Mouse (Mus musculus): Measurements from ENCODE around the gene Hist2h2ab. TPM values are rescaled to one million over a fixed set of nuclear protein-coding genes. Genes with fewer than 3 reads are reported as not detected.

Hist2h2ab gene
- total and polyA plus RNA-seq, 3 experiments: 0.72 to 234 TPM; not detected in 1

GRCm38 (mm10) chr3:96230910-96231757, 11.5 kb downstream of the Hist2h2ab start:
- peak; percentile 60 for DNase-seq (ENCODE audit: low read depth, low spot score)
- Histone ChIP-seq H3K4me1 (ENCODE audit: control insufficient read depth in 1 of 2, insufficient read depth in 2 of 2, low read length in 2 of 2) (peaks cover 11 to 25% of the 10 kb centered on the region in 2 experiments), H3K79me2 (ENCODE audit: control insufficient read depth, insufficient read depth, low read length, poor library complexity) (no peaks in the 10 kb centered on the region)

GRCm38 (mm10) chr3:96231758-96232120, 12.1 kb downstream of the Hist2h2ab start:
- Histone ChIP-seq H3K27me3 (ENCODE audit: control insufficient read depth in 1 of 2, insufficient read depth in 2 of 2, low read length in 2 of 2) (no peaks in the 10 kb centered on the region), H3K9ac (ENCODE audit: control insufficient read depth, low read depth, low read length, poor library complexity, severe bottlenecking) (no peak overlapping the region), H3K9me3 (replicated peaks; ENCODE audit: insufficient read depth, low read length) (no peaks in the 10 kb centered on the region), H3K4me1 (ENCODE audit: control insufficient read depth in 1 of 2, insufficient read depth in 2 of 2, low read length in 2 of 2) (peaks cover 11 to 25% of the 10 kb centered on the region in 2 experiments), H3K4me3 (ENCODE audit: control insufficient read depth in 1 of 2, insufficient read depth in 1 of 2, low read depth in 2 of 2, low read length in 2 of 2) (no peak overlapping the region), H3K27ac (ENCODE audit: control insufficient read depth, low read depth, low read length) (no peak overlapping the region), H3K79me2 (ENCODE audit: control insufficient read depth, insufficient read depth, low read length, poor library complexity) (no peaks in the 10 kb centered on the region), H3K36me3 (ENCODE audit: control insufficient read depth in 1 of 2, insufficient read depth in 2 of 2, low read length in 2 of 2) (peaks cover 0 to 22% of the 10 kb centered on the region in 2 experiments; a peak in 2 of 4 replicates)
- no peak for DNase-seq (ENCODE audit: low read depth, low spot score)
- no peak for TF ChIP-seq MAFK (IDR thresholded peaks at IDR 0.05; ENCODE audit: borderline replicate concordance, low read depth, low read length)
- no peak for TF ChIP-seq NRF1 (IDR thresholded peaks at IDR 0.05; ENCODE audit: insufficient read depth, low read depth, low read length, poor library complexity, severe bottlenecking)
- no peak for TF ChIP-seq HCFC1 (IDR thresholded peaks at IDR 0.05; ENCODE audit: low read depth, low read length)
- no peak for TF ChIP-seq JUND (IDR thresholded peaks at IDR 0.05; ENCODE audit: low read depth, low read length)
- no peak for TF ChIP-seq POLR2AphosphoS2 (IDR thresholded peaks at IDR 0.05; ENCODE audit: low read length)
- TF ChIP-seq ZMIZ1 (IDR thresholded peaks at IDR 0.05; ENCODE audit: low read depth, low read length): no peak
- TF ChIP-seq KAT2A (conservative IDR thresholded peaks at IDR 0.05; ENCODE audit: low read depth, low read length): no peak
- TF ChIP-seq EP300 (IDR thresholded peaks at IDR 0.05; ENCODE audit: low read depth in 1 of 2, low read length in 2 of 2): no peak
- TF ChIP-seq BHLHE40 (IDR thresholded peaks at IDR 0.05; ENCODE audit: borderline replicate concordance, low read depth, low read length): no peak
- no peak for TF ChIP-seq RCOR1 (IDR thresholded peaks at IDR 0.05; ENCODE audit: low read depth, low read length)
- TF ChIP-seq USF1 (IDR thresholded peaks at IDR 0.05; ENCODE audit: low read depth, low read length): no peak
- TF ChIP-seq MAX (IDR thresholded peaks at IDR 0.05; ENCODE audit: low read length): no peak
- TF ChIP-seq ELF1 (IDR thresholded peaks at IDR 0.05; ENCODE audit: low read depth, low read length): no peak
- no peak for TF ChIP-seq POLR2AphosphoS5 (IDR thresholded peaks at IDR 0.05; ENCODE audit: borderline replicate concordance, low read depth, low read length)
- no peak for TF ChIP-seq GABPA (IDR thresholded peaks at IDR 0.05; ENCODE audit: low read depth, low read length)
- TF ChIP-seq MAZ (IDR thresholded peaks at IDR 0.05; ENCODE audit: low read depth, low read length): no peak
- no peak for TF ChIP-seq MYB (IDR thresholded peaks at IDR 0.05; ENCODE audit: low read depth, low read length)
- no peak for TF ChIP-seq CHD1 (IDR thresholded peaks at IDR 0.05; ENCODE audit: low read depth, low read length)
- TF ChIP-seq MYC (IDR thresholded peaks at IDR 0.05; ENCODE audit: low read depth, low read length): no peak
- TF ChIP-seq POLR2A (IDR thresholded peaks at IDR 0.05; ENCODE audit: control insufficient read depth in 1 of 2, insufficient read depth in 1 of 2, low read depth in 1 of 2, low read length in 2 of 2, poor library complexity in 1 of 2): no peak

More at GRCm38 (mm10) chr3:96230910-96231757, 11.5 kb downstream of the Hist2h2ab start:
- H3K36me3 ChIP-seq (ENCODE audit: control insufficient read depth in 1 of 2, insufficient read depth in 2 of 2, low read length in 2 of 2): peaks cover 0 to 25% of the 10 kb centered on the region in 2 experiments; a peak in 2 of 4 replicates
- TF ChIP-seq TAL1 (IDR thresholded peaks at IDR 0.05; ENCODE audit: low read length) (peak; percentile 79), SIN3A (IDR thresholded peaks at IDR 0.05; ENCODE audit: low read length) (no peak), CHD1 (IDR thresholded peaks at IDR 0.05; ENCODE audit: low read depth, low read length) (no peak), MAZ (IDR thresholded peaks at IDR 0.05; ENCODE audit: low read depth, low read length) (no peak), BHLHE40 (IDR thresholded peaks at IDR 0.05; ENCODE audit: borderline replicate concordance, low read depth, low read length) (no peak), MXI1 (IDR thresholded peaks at IDR 0.05; ENCODE audit: low read depth, low read length) (no peak)
- no peaks in the 10 kb centered on the region for H3K27me3 ChIP-seq (ENCODE audit: control insufficient read depth in 1 of 2, insufficient read depth in 2 of 2, low read length in 2 of 2)
- H3K27ac ChIP-seq (ENCODE audit: control insufficient read depth, low read depth, low read length): no peak overlapping the region
- no peak overlapping the region for H3K4me3 ChIP-seq (ENCODE audit: control insufficient read depth in 1 of 2, insufficient read depth in 1 of 2, low read depth in 2 of 2, low read length in 2 of 2)
- H3K9me3 ChIP-seq (replicated peaks; ENCODE audit: insufficient read depth, low read length): no peaks in the 10 kb centered on the region
- H3K9ac ChIP-seq (ENCODE audit: control insufficient read depth, low read depth, low read length, poor library complexity, severe bottlenecking): no peak overlapping the region

Data from MEL (cell line).